Mouse (Mus musculus) embryonic facial prominence, embryonic 12.5 days (tissue): ENCODE data around the gene Gm12216. TPM values are rescaled to one million over a fixed set of nuclear protein-coding genes. Genes with fewer than 3 reads are reported as not detected.
"Not testable (repeated sequence)": the region's sequence is repeated elsewhere in the genome, so short reads cannot be mapped to it uniquely, and the experiment has no call there.

Experiments used
- ATAC-seq: fragments of 200-750 bp; cut with Nextera tagmentation; 2 replicates; pipeline ENCODE4 v1.8.0; 2017; ENCODE audit not compliant: insufficient number of reproducible peaks, insufficient read depth, low FRiP score, low TSS enrichment
- H3K27ac ChIP-seq: fragments of 300-500 bp; sonication (generic); 2 replicates; pipeline ENCODE4 v1.5.1; 2016; ENCODE audit warnings: mild to moderate bottlenecking
- H3K27me3 ChIP-seq: fragments of 300-500 bp; sonication (generic); 2 replicates; pipeline ENCODE4 v1.6.1; 2016; ENCODE audit warnings: mild to moderate bottlenecking, moderate library complexity
- H3K36me3 ChIP-seq: fragments of 300-500 bp; sonication (generic); 2 replicates; pipeline ENCODE4 v1.6.1; 2016; ENCODE audit warnings: mild to moderate bottlenecking
- H3K4me1 ChIP-seq: fragments of 300-500 bp; sonication (generic); 2 replicates; pipeline ENCODE4 v1.6.1; 2016
- H3K4me2 ChIP-seq: fragments of 300-500 bp; sonication (generic); replicated peaks from 2 replicates; pipeline ENCODE4 v1.6.1; 2016; ENCODE audit warnings: mild to moderate bottlenecking, moderate library complexity
- H3K4me3 ChIP-seq: fragments of 300-500 bp; sonication (generic); 2 replicates; pipeline ENCODE4 v1.5.1; 2016; ENCODE audit warnings: mild to moderate bottlenecking
- H3K9ac ChIP-seq: fragments of 300-500 bp; sonication (generic); 2 replicates; pipeline ENCODE4 v1.6.1; 2016; ENCODE audit warnings: mild to moderate bottlenecking, moderate library complexity
- H3K9me3 ChIP-seq: fragments of 300-500 bp; sonication (generic); 2 replicates; pipeline ENCODE4 v1.6.1; 2016; ENCODE audit warnings: mild to moderate bottlenecking, moderate library complexity
- WGBS: fragments of 180-500 bp; shearing (Covaris S2); methylation state at CpG from one replicate; pipeline ENCODE4 v1.1.7; 2016; 5-methylcytosine and 5-hydroxymethylcytosine counted together
- polyA plus RNA-seq: library from polyadenylated mRNA; unstranded; fragments of >200 nt; fragmentation: Nextera tagmentation; extraction: Ambion mirVana; gene quantifications from 2 replicates; pipeline ENCODE4 v1.2.1, GENCODE M21; 2016

Gm12216 gene
- polyA plus RNA-seq, 1 experiment from 2014 or later: 0.28 TPM

- no peak overlapping the region for H3K9ac ChIP-seq
- peaks cover 31% of the 10 kb centered on the region for H3K4me1 ChIP-seq
- peak overlapping the region; percentile 34 for H3K4me3 ChIP-seq
- no peaks in the 10 kb centered on the region for H3K36me3 ChIP-seq
- 61% methylated on average over 2 of the region's 2 CpGs for WGBS
- H3K4me2 ChIP-seq: peak overlapping the region; percentile 76
- no peak for ATAC-seq
- H3K27ac ChIP-seq: no peak overlapping the region
- H3K9me3 ChIP-seq: no peaks in the 10 kb centered on the region
- H3K27me3 ChIP-seq: peaks cover 13% of the 10 kb centered on the region; the same call in 1 of the 2 replicates
Observed at GRCm38 (mm10) chr11:53762426-53762825, 96.6 kb downstream of the Gm12216 start.

- no peak overlapping the region for H3K9ac ChIP-seq
- H3K27me3 ChIP-seq: peaks cover 13% of the 10 kb centered on the region; the same call in 1 of the 2 replicates
- peaks cover 31% of the 10 kb centered on the region for H3K4me1 ChIP-seq
- H3K27ac ChIP-seq: no peak overlapping the region
- H3K4me2 ChIP-seq: no peak overlapping the region
- ATAC-seq: no peak
- no peaks in the 10 kb centered on the region for H3K36me3 ChIP-seq
- WGBS: 68% methylated on average over 2 of the region's 2 CpGs
- H3K9me3 ChIP-seq: no peaks in the 10 kb centered on the region
- H3K4me3 ChIP-seq: no peak overlapping the region
Observed at GRCm38 (mm10) chr11:53761822-53762221, 97.2 kb downstream of the Gm12216 start.

- H3K9me3 ChIP-seq: no peaks in the 10 kb centered on the region
- H3K4me3 ChIP-seq: no peak overlapping the region
- H3K27ac ChIP-seq: no peak overlapping the region
- H3K4me1 ChIP-seq: peaks cover 31% of the 10 kb centered on the region
- no peaks in the 10 kb centered on the region for H3K36me3 ChIP-seq
- no peak overlapping the region for H3K9ac ChIP-seq
- WGBS: 81% methylated on average over 5 of the region's 5 CpGs
- ATAC-seq: no peak
- peaks cover 13% of the 10 kb centered on the region; the same call in 1 of the 2 replicates for H3K27me3 ChIP-seq
- no peak overlapping the region for H3K4me2 ChIP-seq
Observed at GRCm38 (mm10) chr11:53761284-53761683, 97.8 kb downstream of the Gm12216 start.

DNA sequence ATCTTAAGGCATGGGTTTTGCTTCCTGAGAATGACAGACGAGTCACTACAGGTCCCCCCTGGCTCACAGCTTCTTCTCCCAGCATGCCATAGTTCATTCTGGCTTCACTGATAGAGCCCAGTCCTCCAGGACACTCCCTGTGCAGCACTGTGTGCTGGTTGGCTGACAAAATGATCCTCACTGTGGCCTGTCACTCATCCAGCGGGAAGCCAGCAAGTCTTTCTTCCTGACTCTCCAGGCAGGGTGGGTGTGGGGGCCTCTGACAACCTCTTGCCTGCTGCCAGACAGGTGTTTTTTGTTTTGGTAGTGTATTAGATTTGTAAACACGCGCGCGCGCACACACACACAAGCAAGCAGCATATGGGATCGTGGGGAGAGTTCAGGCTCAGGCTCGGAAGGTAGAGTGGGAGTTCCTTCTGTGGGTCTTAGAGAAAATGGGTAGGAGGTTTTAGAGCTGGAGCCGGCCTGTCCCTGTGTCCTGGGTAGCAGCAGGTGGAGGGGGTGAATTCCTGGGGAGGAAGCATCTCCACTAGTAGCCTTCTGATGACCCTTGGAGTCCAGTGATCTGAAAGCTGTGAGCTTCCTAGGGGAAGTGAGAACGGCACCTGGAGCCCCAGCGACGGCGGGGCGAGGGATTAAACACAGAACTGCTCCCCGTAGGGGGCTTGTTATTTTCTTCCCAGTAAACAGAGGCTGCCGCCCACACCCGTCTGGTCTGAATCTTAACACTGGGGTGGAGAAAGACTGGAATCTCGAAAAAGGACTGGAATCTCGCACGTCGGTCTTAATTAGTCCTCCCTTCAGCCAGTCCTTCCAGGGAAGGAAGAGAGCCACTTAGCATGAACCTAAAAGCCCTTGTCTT lies 99.3 kb downstream of the Gm12216 start:
- no peak overlapping the region for H3K9ac ChIP-seq
- no peaks in the 10 kb centered on the region for H3K9me3 ChIP-seq
- H3K27ac ChIP-seq: peak overlapping the region; percentile 48; the same call in 1 of the 2 replicates
- peaks cover 13% of the 10 kb centered on the region; the same call in 1 of the 2 replicates for H3K27me3 ChIP-seq
- H3K4me2 ChIP-seq: peak overlapping the region; percentile 23
- ATAC-seq: no peak
- H3K36me3 ChIP-seq: no peaks in the 10 kb centered on the region
- WGBS: 7% methylated on average over 22 of the region's 22 CpGs
- H3K4me1 ChIP-seq: peaks cover 31% of the 10 kb centered on the region
- H3K4me3 ChIP-seq: no peak overlapping the region

GRCm38 (mm10) chr11:53758791-53759351 lies 100.2 kb downstream of the Gm12216 start:
- H3K27me3 ChIP-seq: peaks cover 13% of the 10 kb centered on the region; the same call in 1 of the 2 replicates
- peaks cover 27% of the 10 kb centered on the region for H3K4me1 ChIP-seq
- ATAC-seq: no peak
- 34% methylated on average over 6 of the region's 6 CpGs for WGBS
- H3K27ac ChIP-seq: peak overlapping the region; percentile 48; the same call in 1 of the 2 replicates
- no peak overlapping the region for H3K9ac ChIP-seq
- peak overlapping the region; percentile 23; the same call in 1 of the 2 replicates for H3K4me2 ChIP-seq
- no peaks in the 10 kb centered on the region for H3K9me3 ChIP-seq
- no peak overlapping the region for H3K4me3 ChIP-seq
- no peaks in the 10 kb centered on the region for H3K36me3 ChIP-seq

GRCm38 (mm10) chr11:53758033-53758432 lies 101.0 kb downstream of the Gm12216 start:
- not testable (repeated sequence) for H3K36me3 ChIP-seq, H3K27ac ChIP-seq, H3K4me3 ChIP-seq, ATAC-seq, H3K9me3 ChIP-seq, H3K4me2 ChIP-seq, H3K9ac ChIP-seq
- H3K27me3 ChIP-seq: peaks cover 13% of the 10 kb centered on the region; the same call in 1 of the 2 replicates
- 64% methylated on average over 9 of the region's 9 CpGs for WGBS
- peaks cover 19% of the 10 kb centered on the region for H3K4me1 ChIP-seq

DNA sequence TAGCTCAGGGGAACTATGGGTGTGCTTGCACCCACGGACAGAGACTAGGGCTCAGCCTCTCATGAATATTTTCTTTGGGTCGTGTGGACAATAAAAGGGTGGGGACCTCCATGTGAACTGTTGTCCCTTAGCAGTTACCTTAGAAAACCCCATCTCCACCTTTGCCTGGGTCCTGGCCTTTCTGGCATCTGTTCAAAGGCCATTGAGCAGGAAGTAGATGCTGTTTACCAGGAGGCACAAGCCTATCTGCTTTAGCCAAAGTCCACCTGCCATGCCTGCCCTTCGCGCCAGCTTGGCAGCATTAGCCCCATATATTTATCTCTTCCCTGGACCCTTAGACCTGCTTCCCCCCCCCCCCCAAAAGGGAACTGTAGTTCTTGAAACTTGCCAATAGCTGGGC lies 101.4 kb downstream of the Gm12216 start:
- no peak overlapping the region for H3K27ac ChIP-seq
- H3K9ac ChIP-seq: no peak overlapping the region
- no peak overlapping the region for H3K4me2 ChIP-seq
- H3K27me3 ChIP-seq: peaks cover 13% of the 10 kb centered on the region; the same call in 1 of the 2 replicates
- no peaks in the 10 kb centered on the region for H3K9me3 ChIP-seq
- whole genome bisulfite sequencing: 92% methylated on average over 4 of the region's 4 CpGs
- ATAC-seq: no peak
- H3K4me1 ChIP-seq: peaks cover 18% of the 10 kb centered on the region
- H3K4me3 ChIP-seq: no peak overlapping the region
- H3K36me3 ChIP-seq: no peaks in the 10 kb centered on the region

DNA sequence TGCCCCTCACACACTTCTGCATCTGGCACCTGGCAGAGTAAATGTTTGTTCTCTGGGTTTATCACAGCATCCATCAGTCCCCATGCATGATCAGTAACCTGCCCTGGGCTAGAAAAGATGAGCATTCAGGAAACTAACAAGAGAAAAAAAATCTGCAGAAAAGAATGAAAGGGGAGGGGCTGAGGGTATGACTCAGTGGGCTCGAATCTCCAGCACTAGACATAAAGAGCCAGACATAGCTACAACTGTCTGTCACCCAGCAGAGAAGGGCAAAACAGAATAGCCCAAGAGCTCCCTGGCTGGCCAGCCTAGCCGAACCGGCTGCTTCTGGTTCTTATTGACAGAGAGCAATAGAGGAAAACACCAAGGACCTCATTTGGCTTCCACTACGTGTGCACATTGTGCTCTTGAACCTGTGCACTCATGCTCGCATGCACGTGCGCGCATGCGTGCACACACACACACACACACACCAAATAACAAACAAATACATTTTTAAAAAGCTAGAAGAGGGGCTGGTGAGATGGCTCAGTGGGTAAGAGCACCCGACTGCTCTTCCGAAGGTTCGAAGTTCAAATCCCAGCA lies 104.0 kb downstream of the Gm12216 start:
- H3K4me1 ChIP-seq: peaks cover 12% of the 10 kb centered on the region
- no peak overlapping the region for H3K9ac ChIP-seq
- WGBS: 85% methylated on average over 12 of the region's 12 CpGs
- H3K9me3 ChIP-seq: no peaks in the 10 kb centered on the region
- H3K36me3 ChIP-seq: no peaks in the 10 kb centered on the region
- no peak overlapping the region for H3K4me3 ChIP-seq
- H3K4me2 ChIP-seq: no peak overlapping the region
- no peak for ATAC-seq
- H3K27ac ChIP-seq: no peak overlapping the region
- 0 out of 2 replicates have a peak, but pooled peaks cover 4% of the 10 kb centered on the region for H3K27me3 ChIP-seq

GRCm38 (mm10) chr11:53749716-53750352 lies 109.2 kb downstream of the Gm12216 start:
- no peak overlapping the region for H3K27ac ChIP-seq
- no peaks in the 10 kb centered on the region for H3K27me3 ChIP-seq
- no peaks in the 10 kb centered on the region for H3K4me1 ChIP-seq
- H3K4me2 ChIP-seq: no peak overlapping the region
- no peak overlapping the region for H3K4me3 ChIP-seq
- H3K9me3 ChIP-seq: no peaks in the 10 kb centered on the region
- no peaks in the 10 kb centered on the region for H3K36me3 ChIP-seq
- no peak for ATAC-seq
- 50% methylated on average over 5 of the region's 5 CpGs for whole genome bisulfite sequencing
- no peak overlapping the region for H3K9ac ChIP-seq

DNA sequence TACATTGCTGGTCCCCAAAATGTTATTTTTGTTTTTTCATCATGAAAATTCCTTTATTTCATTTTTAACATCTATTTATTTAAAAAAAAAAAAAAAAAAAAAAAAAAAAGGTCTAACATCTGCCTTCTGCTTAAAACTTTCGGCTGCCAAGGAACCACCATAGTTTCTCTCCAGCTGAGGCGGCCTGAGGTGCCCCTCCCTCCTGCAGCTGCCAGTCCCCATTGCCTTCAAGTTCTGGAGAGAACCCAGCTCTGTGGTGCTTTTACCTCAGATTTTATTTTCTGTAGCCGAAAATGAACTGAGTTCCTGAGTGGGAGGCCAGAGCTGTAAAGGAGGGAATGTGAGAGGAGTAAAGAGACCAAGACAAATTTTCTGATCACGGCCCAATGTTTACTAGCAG lies 109.8 kb downstream of the Gm12216 start:
- H3K27ac ChIP-seq: no peak overlapping the region
- H3K36me3 ChIP-seq: no peaks in the 10 kb centered on the region
- WGBS: 54% methylated on average over 4 of the region's 4 CpGs
- H3K4me2 ChIP-seq: no peak overlapping the region
- no peaks in the 10 kb centered on the region for H3K9me3 ChIP-seq
- no peak overlapping the region for H3K4me3 ChIP-seq
- H3K9ac ChIP-seq: no peak overlapping the region
- H3K4me1 ChIP-seq: no peaks in the 10 kb centered on the region
- H3K27me3 ChIP-seq: no peaks in the 10 kb centered on the region
- no peak for ATAC-seq

DNA sequence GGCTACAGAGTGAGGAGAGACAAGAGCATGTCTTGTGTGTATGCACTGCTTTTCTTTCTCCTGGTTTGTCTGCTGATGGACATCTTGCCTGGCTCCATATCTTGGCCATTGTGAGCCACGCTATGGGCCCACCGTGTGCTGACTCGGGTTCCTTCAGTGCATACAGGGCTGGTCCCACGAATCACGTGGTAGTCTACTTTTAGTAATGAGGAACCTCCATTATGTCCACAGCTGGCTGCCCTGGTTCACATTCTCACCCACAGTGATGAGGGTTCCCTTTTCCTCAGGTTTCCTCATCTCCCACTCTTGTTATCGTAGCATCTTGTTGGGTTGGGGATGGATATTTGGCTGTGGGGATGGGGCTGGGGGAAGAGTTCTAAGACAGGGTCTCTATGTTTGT lies 110.4 kb downstream of the Gm12216 start:
- Histone ChIP-seq H3K9ac (no peak overlapping the region), H3K36me3 (no peaks in the 10 kb centered on the region), H3K4me2 (no peak overlapping the region), H3K9me3 (no peaks in the 10 kb centered on the region), H3K27ac (no peak overlapping the region), H3K27me3 (no peaks in the 10 kb centered on the region), H3K4me3 (no peak overlapping the region), H3K4me1 (no peaks in the 10 kb centered on the region)
- WGBS: 92% methylated on average over 6 of the region's 6 CpGs
- ATAC-seq: no peak
